Mouse (Mus musculus) heart, postnatal 0 days (tissue): ENCODE results near the gene Adgrg1. TPM values are rescaled to one million over a fixed set of nuclear protein-coding genes. Genes with fewer than 3 reads are reported as not detected.
A peak's percentile ranks its signal among the peaks of the same experiment; 100 is the strongest.

Experiments
- ATAC-seq: fragments of 200-750 bp; cut with Nextera tagmentation; 2 replicates; pipeline ENCODE4 v1.8.0; 2017; ENCODE audit warnings: low read depth, moderate number of reproducible peaks, moderate library complexity; ENCODE audit not compliant: insufficient read depth
- DNase-seq: peaks from one replicate; pipeline ENCODE4 v3.0.0-alpha.2; 2016; ENCODE audit warnings: low spot score
- H3K27ac ChIP-seq: fragments of 300-500 bp; sonication (generic); 2 replicates; pipeline ENCODE4 v1.5.1; 2014; ENCODE audit warnings: low read depth, mild to moderate bottlenecking
- H3K27me3 ChIP-seq: fragments of 300-500 bp; sonication (generic); 2 replicates; pipeline ENCODE4 v1.6.1; 2014; ENCODE audit warnings: low read length, mixed read lengths; ENCODE audit not compliant: control insufficient read depth, insufficient read depth
- H3K36me3 ChIP-seq: fragments of 300-500 bp; sonication (generic); replicated peaks from 2 replicates; pipeline ENCODE4 v1.6.1; 2014; ENCODE audit warnings: low read length, mixed read lengths; ENCODE audit not compliant: control insufficient read depth, insufficient read depth
- H3K4me1 ChIP-seq: fragments of 300-500 bp; sonication (generic); 2 replicates; pipeline ENCODE4 v1.6.1; 2014; ENCODE audit warnings: antibody characterized with exemption; ENCODE audit not compliant: control insufficient read depth, insufficient read depth
- H3K4me2 ChIP-seq: fragments of 300-500 bp; sonication (generic); 2 replicates; pipeline ENCODE4 v1.6.1; 2014; ENCODE audit warnings: low read depth, mild to moderate bottlenecking, low read length, moderate library complexity
- H3K4me3 ChIP-seq: fragments of 300-500 bp; sonication (generic); 2 replicates; pipeline ENCODE4 v1.5.1; 2014; ENCODE audit warnings: low read depth, low read length
- H3K9ac ChIP-seq: fragments of 300-500 bp; sonication (generic); replicated peaks from 2 replicates; pipeline ENCODE4 v1.6.1; 2014; ENCODE audit warnings: low read depth, low read length, mixed read lengths
- H3K9me3 ChIP-seq: fragments of 300-500 bp; sonication (generic); replicated peaks from 2 replicates; pipeline ENCODE4 v1.6.1; 2016; ENCODE audit warnings: low read length; ENCODE audit not compliant: control insufficient read depth
- CTCF ChIP-seq: IDR thresholded peaks from 2 replicates; pipeline ENCODE4 v1.5.1; 2016; ENCODE audit warnings: antibody characterized with exemption, control low read depth, low read depth
- EP300 ChIP-seq: IDR thresholded peaks from 2 replicates; pipeline ENCODE4 v1.6.1; 2016; ENCODE audit warnings: antibody characterized with exemption, low read depth
- WGBS: fragments of 180-500 bp; shearing (Covaris S2); extraction: QIAGEN DNeasy Blood & Tissue Kit; methylation state at CpG from one replicate; pipeline ENCODE4 v1.1.7; 2014; 5-methylcytosine and 5-hydroxymethylcytosine counted together
- polyA plus RNA-seq: library from polyadenylated mRNA; unstranded; fragments of >200 nt; fragmentation: Nextera tagmentation; extraction: Ambion mirVana; gene quantifications from 2 replicates; pipeline ENCODE4 v1.2.1, GENCODE M21; 2015
- total RNA-seq: library from RNA; depleted of rRNA; stranded (reverse); fragments of >200 nt; gene quantifications from 2 replicates; pipeline ENCODE4 v1.2.3, GENCODE M21; 2014; ENCODE audit warnings: low replicate concordance

Adgrg1 gene
- total and polyA plus RNA-seq, 2 experiments from 2014 or later, result 6.6 to 19.2 TPM

DNA sequence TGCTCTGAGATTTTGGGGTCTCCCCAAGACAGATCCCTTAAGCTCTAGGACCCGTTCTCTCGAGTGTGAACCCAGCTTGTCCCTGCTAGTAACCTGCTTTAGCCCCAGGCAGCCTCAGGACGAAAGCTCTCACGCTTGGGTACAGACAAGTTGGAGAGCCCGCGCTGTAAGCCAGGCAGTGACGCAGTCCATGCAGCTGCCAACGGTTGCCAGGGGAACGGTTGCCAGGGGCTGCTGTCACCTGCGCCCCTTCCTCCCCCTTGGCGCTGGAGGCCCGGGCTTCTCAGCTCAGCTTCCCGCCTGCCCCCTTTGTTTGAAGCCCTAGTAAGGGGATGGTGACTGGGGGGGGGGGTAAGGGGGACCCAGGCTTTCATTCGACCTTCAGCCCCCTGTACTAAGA is 19.5 kb downstream of the Adgrg1 start:
- Histone ChIP-seq H3K4me3 (no peak overlapping the region), H3K27me3 (no peaks in the 10 kb centered on the region), H3K27ac (no peak overlapping the region), H3K4me1 (peaks cover 49% of the 10 kb centered on the region), H3K9me3 (no peaks in the 10 kb centered on the region), H3K9ac (no peak overlapping the region), H3K36me3 (no peaks in the 10 kb centered on the region), H3K4me2 (no peak overlapping the region)
- ATAC-seq, result peak; percentile 61
- DNase-seq, result peak; percentile 66
- 6% methylated on average over 14 of the region's 14 CpGs for WGBS
- TF ChIP-seq EP300 (no peak), CTCF (no peak)

DNA sequence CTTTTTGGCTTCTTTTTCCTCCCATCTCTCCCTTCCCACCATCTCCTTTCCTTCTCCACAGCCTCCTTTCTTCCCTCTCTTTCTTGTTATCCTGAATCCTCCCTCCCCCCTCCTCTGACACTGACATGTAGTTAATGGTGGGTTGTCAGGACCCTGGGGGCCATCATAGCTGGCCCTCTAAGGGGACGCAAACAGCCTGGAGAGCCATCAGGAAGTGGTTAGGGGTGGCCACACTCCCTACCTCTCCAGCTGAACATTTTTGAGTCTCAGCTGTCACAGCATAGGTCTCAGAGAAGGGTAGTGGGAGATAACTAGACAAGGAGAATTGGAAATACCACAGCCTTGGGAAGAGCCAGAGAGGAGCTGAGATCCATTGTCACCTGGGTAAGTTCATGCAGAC is 20.0 kb downstream of the Adgrg1 start:
- Histone ChIP-seq H3K36me3 (no peaks in the 10 kb centered on the region), H3K27ac (no peak overlapping the region), H3K4me1 (peaks cover 49% of the 10 kb centered on the region), H3K9ac (no peak overlapping the region), H3K4me3 (no peak overlapping the region), H3K9me3 (no peaks in the 10 kb centered on the region), H3K4me2 (no peak overlapping the region), H3K27me3 (no peaks in the 10 kb centered on the region)
- WGBS, result 65% methylated on average over 1 of the region's 1 CpGs
- TF ChIP-seq EP300 (no peak), CTCF (no peak)
- DNase-seq, result no peak
- no peak for ATAC-seq

DNA sequence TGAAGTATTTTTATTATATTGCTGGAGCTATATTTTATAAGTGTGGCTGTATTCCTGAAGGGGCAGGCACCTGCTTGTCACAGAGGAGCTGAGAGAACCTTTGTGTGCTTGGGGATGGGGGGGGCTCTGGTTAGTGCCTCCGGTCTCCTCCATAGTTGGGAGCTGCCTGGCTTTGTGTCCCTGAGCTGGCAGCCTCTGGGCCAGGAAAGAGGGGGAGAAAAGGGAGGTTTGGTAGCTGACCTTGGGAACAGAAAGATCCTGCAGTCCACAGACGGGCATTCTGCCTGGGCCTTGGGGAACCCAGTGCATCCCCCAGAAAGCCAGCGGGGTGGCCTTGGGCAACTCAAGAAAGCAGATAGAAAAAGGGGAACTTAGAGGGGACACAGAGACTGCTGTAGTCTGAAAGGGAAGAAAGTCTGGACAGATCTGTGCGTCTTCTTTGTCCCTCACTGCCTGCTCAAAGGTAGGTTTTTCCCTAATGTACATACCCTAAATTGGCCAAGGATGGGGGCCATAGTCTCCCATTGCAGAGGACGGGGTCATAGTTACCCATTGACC is 20.9 kb downstream of the Adgrg1 start:
- ATAC-seq (no peak), DNase-seq (no peak)
- peaks cover 49% of the 10 kb centered on the region for H3K4me1 ChIP-seq
- 0 out of 2 replicates have a peak overlapping the region, but pooled peaks have one; percentile 8 for H3K27ac ChIP-seq
- TF ChIP-seq EP300 (no peak), CTCF (no peak)
- WGBS, result 75% methylated on average over 5 of the region's 5 CpGs
- H3K4me3 ChIP-seq, result no peak overlapping the region
- H3K9ac ChIP-seq, result no peak overlapping the region
- no peaks in the 10 kb centered on the region for H3K36me3 ChIP-seq
- H3K27me3 ChIP-seq, result no peaks in the 10 kb centered on the region
- H3K4me2 ChIP-seq, result no peak overlapping the region
- no peaks in the 10 kb centered on the region for H3K9me3 ChIP-seq

DNA sequence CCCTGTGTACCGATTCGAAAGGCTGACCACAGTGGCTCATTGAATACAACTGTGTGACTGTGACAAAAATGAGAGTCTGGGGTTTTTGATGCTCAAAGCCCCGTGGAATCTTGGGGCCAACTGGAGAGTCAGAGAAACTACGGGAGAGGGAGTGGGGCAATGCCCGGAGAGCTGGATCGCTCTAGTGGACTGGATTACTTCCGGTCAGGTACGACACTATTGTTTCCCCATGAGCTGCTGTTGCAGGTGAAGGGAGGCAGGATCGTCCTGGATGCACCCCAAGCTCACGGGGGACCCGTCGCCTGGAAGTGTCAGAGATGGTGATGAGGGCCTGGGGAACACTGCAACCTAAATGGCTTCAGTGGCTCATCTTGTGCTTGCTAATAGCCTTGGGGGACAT is 21.5 kb downstream of the Adgrg1 start:
- ATAC-seq (no peak), DNase-seq (no peak)
- 85% methylated on average over 12 of the region's 12 CpGs for WGBS
- H3K4me3 ChIP-seq, result no peak overlapping the region
- peaks cover 43% of the 10 kb centered on the region for H3K4me1 ChIP-seq
- H3K9me3 ChIP-seq, result no peaks in the 10 kb centered on the region
- H3K36me3 ChIP-seq, result no peaks in the 10 kb centered on the region
- no peak overlapping the region for H3K4me2 ChIP-seq
- no peaks in the 10 kb centered on the region for H3K27me3 ChIP-seq
- no peak overlapping the region for H3K9ac ChIP-seq
- TF ChIP-seq CTCF (no peak), EP300 (no peak)
- no peak overlapping the region for H3K27ac ChIP-seq

DNA sequence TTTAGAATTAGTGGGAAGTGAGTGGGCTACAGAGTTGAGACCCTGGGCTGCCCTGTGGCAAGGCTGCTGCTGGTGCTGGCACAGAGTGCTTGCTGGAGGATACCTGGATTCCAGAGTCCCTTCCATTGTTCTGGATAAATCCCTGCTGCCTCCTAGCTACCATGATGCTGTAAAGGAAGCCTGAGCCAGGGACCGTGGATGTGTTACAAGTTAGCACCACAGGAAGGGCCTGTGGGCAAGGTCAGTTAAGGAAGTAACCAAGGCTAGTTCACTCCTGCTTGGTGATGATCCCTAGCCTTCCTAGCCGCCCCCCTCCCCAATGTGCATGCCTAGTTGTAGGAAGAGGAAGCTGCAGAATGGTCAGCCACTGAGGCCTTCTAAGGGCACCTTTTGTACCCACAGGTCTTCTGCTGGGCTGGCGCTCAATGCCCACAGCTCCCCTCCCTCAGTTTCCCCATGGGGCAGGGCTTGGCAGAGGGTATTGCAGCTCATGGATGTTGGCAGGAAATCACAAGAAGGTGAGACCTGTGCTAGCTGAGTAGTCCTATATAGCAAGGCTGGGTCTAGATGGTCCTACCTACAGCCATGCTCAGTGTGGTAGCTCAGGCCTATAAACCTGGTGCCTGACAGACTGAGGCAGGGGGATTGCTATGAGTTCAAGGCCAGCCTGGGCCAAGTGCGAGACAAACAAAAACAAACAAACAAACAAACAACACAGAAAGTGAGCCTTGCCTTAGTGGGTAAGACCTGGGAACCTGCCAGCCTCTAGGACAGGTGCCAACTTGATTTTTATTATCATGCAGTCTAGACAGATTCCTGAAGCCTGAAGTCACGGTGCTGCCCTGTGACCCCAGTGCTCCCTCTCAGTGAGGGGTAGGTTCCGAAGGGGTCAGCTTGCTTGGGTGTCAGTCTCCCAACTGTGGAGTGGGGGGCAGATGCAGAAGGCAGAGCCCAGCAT is 22.6 kb downstream of the Adgrg1 start:
- Histone ChIP-seq H3K9me3 (no peaks in the 10 kb centered on the region), H3K36me3 (no peaks in the 10 kb centered on the region), H3K9ac (no peak overlapping the region), H3K4me2 (no peak overlapping the region), H3K4me3 (no peak overlapping the region), H3K27me3 (no peaks in the 10 kb centered on the region), H3K27ac (peak overlapping the region; percentile 80), H3K4me1 (peaks cover 39% of the 10 kb centered on the region)
- WGBS, result 53% methylated on average over 6 of the region's 6 CpGs
- DNase-seq, result no peak
- ATAC-seq, result no peak
- TF ChIP-seq EP300, result no peak
- no peak for TF ChIP-seq CTCF
